Mouse (Mus musculus): ENCODE measurements at regions not wholly inside any gene's neighbourhood (a gene's known extent, or its start where the extent isn't known, plus 50 kb on each side); places are given as distances from the start of the nearest gene placed in this dataset.
"Not testable (repeated sequence)": the region's sequence is repeated elsewhere in the genome, so short reads cannot be mapped to it uniquely, and the experiment has no call there.

DNA sequence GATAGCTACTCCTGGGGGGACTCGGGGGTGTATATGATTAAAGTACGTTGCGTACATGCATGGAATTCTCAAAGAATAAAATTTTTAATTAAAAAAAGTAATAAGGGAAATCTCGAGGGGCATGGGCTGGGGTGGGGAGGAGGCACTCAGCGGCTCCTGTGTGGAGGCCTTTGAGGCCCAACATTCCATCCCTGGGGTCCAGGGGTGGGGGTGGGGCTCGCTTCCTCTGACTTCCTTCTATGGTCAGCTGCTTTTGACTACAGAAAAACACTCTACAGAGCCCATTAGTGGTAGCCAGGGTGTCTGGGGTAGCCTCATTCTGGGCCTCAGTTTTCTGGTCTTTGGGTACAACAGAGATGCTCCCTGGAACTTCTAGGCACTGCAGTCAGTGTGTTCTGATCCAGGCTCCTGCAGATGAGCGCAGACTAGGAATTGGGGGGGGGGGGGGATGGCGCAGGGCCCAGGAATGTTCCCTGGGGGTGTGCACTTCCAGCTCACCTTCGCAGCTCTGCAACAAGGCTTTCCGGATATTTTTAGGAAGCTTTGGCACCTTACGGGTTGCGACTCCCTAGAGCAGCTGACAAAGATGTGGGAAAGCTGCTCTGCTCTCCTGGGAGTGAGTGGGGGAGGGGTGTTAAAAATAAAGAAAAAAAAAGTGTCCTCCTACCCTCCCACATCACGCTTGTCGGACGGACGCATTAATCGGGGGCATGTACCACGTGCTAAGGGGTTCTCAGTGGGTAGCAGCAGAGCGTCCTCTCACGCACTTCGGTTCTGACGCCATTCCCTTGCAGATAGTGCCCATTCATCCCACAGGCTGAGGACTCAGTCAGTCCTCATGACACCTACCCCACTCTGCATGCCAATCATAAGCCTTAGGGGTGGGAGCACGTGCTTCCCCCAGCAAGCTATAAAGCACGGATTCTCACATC, 89.1 kb downstream of the Rhob start:
- DNase-seq (ENCODE audit: low spot score in 2 of 2), result peak; percentile 24 to 53

GRCm38 (mm10) chr12:8402084-8402483, 88.9 kb downstream of the Hs1bp3 start:
- DNase-seq (ENCODE audit: low spot score in 2 of 2), result no peak

DNA sequence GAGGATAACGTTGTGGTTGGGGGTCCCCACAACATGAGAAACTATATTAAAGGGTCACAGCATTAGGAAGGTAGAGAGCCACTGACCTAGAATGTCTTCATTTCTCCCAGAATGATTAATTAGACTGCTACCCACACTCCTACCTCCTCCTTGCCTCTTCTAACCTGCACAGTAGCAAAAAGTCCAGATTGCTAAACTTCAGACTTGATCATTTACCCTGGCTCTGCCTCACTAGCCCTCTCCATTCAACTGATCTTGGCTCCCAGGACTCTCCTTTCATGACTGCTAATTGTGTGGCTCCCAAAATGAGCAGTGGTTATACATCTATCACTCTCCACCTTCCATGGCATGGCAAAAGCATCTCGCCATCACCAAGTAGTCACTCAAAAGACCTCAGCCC, 88.1 kb downstream of the Hs1bp3 start:
- DNase-seq (ENCODE audit: low spot score in 2 of 2), result no peak

- DNase-seq (ENCODE audit: low spot score in 2 of 2), result no peak
These were observed 87.3 kb downstream of the Hs1bp3 start for GRCm38 (mm10) chr12:8400345-8401130.

- DNase-seq (ENCODE audit: low spot score in 2 of 2), result no peak
These were observed 85.6 kb downstream of the Hs1bp3 start for GRCm38 (mm10) chr12:8398852-8399251.

GRCm38 (mm10) chr12:8396408-8396807, 83.2 kb downstream of the Hs1bp3 start:
- not testable (repeated sequence) for DNase-seq (ENCODE audit: low spot score in 2 of 2)

DNA sequence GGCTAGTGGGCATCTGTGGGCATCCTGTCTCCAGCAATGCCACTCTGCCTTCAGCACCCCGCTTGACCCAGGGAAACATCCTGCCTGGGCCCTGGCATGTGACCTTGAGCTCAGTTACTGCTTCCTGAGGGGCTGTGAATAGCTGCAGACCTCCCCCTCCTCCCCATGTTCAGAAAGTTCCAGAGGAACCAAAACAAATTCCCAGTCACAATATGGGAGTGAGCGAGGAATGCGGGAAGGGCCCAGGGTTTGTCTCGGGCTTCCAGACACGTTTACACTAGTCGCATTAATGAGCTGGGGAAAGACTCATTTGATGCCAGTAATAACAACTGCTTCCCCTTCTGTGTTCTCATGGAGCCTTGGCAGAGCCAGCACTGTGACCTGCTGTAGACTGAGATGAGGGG, 81.7 kb downstream of the Hs1bp3 start:
- DNase-seq (ENCODE audit: low spot score in 2 of 2), result no peak

DNA sequence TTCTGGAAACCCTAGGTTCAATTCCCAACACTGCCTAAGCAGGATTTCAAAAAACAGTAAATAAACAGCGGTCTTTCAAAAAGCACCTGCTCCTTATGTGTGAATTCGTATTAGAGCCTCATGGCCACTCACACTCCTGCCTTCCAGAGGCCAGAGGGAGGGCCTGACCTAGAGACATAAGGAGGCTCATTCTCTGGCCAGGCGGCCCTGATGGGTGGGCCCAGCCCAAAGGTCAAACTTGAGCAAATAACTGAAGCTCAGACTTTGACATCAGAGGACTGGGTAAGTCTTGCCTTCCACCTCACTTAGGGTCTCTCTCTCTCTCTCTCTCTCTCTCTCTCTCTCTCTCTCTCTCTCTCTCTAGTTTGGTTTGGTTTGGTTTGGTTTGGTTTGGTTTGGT, 80.7 kb downstream of the Hs1bp3 start:
- DNase-seq (ENCODE audit: low spot score in 2 of 2), result no peak
